Mouse (Mus musculus): Measurements from ENCODE around the gene Cebpzos. TPM values are rescaled to one million over a fixed set of nuclear protein-coding genes. Genes with fewer than 3 reads are reported as not detected.

Cebpzos gene
- total RNA-seq (2023) = 10 to 100 TPM; 11.0 to 11.4 TPM

GRCm38 (mm10) chr17:78916369-78916813 lies at the start of gene Cebpzos:
Gene Cebpzos (plus strand): TSS chr17:78916500.

GRCm38 (mm10) chr17:78882401-78883112 lies 33.7 kb upstream of the Cebpzos start, which contains the start of gene Eif2ak2:
Gene Eif2ak2 (minus strand): TSS chr17:78882573.

DNA sequence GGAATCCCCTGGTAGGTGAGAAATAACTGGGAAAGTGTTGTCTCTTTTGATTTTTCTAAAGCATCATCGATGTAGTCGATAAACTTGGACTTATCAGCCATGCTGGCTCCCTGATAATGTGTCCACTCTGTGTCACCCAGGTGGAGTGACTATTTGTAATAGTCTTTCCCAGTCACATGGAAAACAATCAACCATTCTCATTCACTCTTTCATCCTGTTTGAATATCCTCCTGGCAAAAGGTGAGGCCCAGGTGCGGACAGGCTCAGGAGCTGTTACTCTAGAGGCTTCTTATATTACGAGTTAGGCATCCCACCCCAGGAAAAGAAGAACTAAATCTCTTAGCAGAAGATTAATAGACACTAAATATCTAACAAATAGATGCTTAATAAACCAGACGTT lies 9.4 kb upstream of the Cebpzos start, which contains the start of gene Sult6b1:
Gene Sult6b1 (minus strand): TSS at position 101 of the 400 bp plus-strand sequence.

GRCm38 (mm10) chr17:78936466-78937228 lies 20.3 kb downstream of the Cebpzos start, which contains the start of the genes Cebpz and Ndufaf7:
Gene Cebpz (minus strand): TSS chr17:78937066.
Gene Ndufaf7 (plus strand): TSS chr17:78937136.

Other genes with a start within 250 kb of the Cebpzos start
- 10 to 100 TPM; 36.8 to 39.4 TPM for gene Strn, start 179.3 kb upstream of the Cebpzos start, total RNA-seq (2023)
- gene Heatr5b, start 81.1 kb upstream of the Cebpzos start, total RNA-seq (2023) = 10 to 100 TPM; 28.9 to 36.1 TPM
- gene Gpatch11, start 80.9 kb upstream of the Cebpzos start, total RNA-seq (2023) = 10 to 100 TPM; 25.0 to 35.6 TPM
- gene Eif2ak2, start 33.9 kb upstream of the Cebpzos start, total RNA-seq (2023) = 10 to 100 TPM; 24.8 to 25.0 TPM
- gene Sult6b1, start 9.5 kb upstream of the Cebpzos start, total RNA-seq (2023) = not detected
- gene Cebpz, start 20.6 kb downstream of the Cebpzos start, total RNA-seq (2023) = 10 to 100 TPM; 89.8 to 98.6 TPM
- 10 to 100 TPM; 16.7 to 19.1 TPM for gene Ndufaf7, start 20.6 kb downstream of the Cebpzos start, total RNA-seq (2023)
- gene Prkd3, start 104.3 kb downstream of the Cebpzos start, total RNA-seq (2023) = 10 to 100 TPM; 58.3 to 59.5 TPM
- gene Qpct, start 135.4 kb downstream of the Cebpzos start, total RNA-seq (2023) = 1 to 10 TPM; 6.6 to 8.7 TPM